Mouse (Mus musculus): ENCODE measurements around the gene CK137956. TPM values are rescaled to one million over a fixed set of nuclear protein-coding genes. Genes with fewer than 3 reads are reported as not detected.

Gene CK137956
- total RNA-seq, 1 experiment from 2014 or later = not detected

- ATAC-seq (replicated peaks; ENCODE audit: insufficient number of reproducible peaks, low FRiP score, low TSS enrichment, poor library complexity, severe bottlenecking) = no peak
These were observed 23.1 kb downstream of the CK137956 start for GRCm38 (mm10) chr4:127947696-127948095.

GRCm38 (mm10) chr4:127937474-127937873 lies 33.3 kb downstream of the CK137956 start:
- ATAC-seq (replicated peaks; ENCODE audit: insufficient number of reproducible peaks, low FRiP score, low TSS enrichment, poor library complexity, severe bottlenecking) = no peak

- no peak for ATAC-seq (replicated peaks; ENCODE audit: insufficient number of reproducible peaks, low FRiP score, low TSS enrichment, poor library complexity, severe bottlenecking)
These were observed 35.4 kb downstream of the CK137956 start for GRCm38 (mm10) chr4:127935369-127935768.

DNA sequence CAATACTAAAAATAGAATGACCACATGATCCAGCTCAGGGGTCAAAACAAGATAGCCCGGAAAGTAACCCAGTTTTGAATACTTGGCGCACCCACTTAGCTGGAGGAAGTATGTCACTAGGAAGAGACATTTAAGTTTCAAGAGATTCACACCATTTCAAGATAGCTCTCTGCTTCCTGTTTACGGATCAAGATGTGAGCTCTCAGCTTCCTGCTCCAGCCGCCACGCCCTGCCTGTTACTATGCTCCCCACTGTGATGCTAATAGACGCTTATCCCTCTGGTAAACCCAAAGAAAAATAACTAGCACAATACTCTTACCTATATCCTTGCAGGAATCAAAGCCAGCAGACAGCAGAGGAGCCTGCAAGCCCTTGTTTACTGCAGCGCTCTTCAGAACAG lies 57.2 kb downstream of the CK137956 start:
- ATAC-seq (replicated peaks; ENCODE audit: insufficient number of reproducible peaks, low FRiP score, low TSS enrichment, poor library complexity, severe bottlenecking) = no peak

DNA sequence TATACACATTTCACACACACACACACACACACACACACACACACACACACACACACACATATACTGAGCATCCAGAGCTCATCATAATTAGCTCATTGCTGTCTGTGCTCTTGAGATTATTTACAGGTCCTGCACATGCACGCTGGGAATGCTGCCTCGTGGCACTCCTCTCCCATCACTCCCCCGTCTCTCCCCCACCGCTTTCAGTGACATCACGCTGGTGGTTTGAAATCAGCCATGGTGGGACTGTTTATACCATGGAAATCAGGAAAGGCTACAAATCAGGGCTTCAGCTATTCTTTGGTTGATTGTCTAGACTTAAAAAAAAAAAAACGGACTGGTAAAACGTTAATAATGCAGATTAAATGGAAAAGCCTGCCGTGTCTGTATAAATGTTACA lies 63.6 kb downstream of the CK137956 start:
- no peak for ATAC-seq (replicated peaks; ENCODE audit: insufficient number of reproducible peaks, low FRiP score, low TSS enrichment, poor library complexity, severe bottlenecking)

- no peak for ATAC-seq (replicated peaks; ENCODE audit: insufficient number of reproducible peaks, low FRiP score, low TSS enrichment, poor library complexity, severe bottlenecking)
These were observed 66.8 kb downstream of the CK137956 start for GRCm38 (mm10) chr4:127903954-127904353.

GRCm38 (mm10) chr4:127900893-127901456 lies 69.8 kb downstream of the CK137956 start:
- ATAC-seq (replicated peaks; ENCODE audit: insufficient number of reproducible peaks, low FRiP score, low TSS enrichment, poor library complexity, severe bottlenecking) = no peak

DNA sequence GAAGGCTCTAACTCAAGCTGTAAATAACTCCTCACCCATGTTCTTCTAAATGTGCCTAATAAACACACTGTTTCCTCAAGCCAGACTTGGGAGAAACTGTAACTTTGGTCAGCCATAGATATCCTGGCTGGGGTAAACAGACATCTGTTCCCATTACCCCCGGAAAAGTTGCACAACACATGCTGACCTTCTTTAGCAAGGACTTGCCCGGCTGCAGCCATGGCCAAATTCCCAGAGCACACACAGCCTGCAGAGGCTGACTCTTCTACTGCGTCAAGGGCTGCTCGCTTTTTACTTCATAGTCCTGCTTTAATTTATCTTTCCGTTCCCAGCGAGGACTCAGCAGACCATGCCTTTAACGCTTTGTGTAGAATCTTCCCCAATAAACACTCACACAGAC lies 81.7 kb downstream of the CK137956 start:
- no peak for ATAC-seq (replicated peaks; ENCODE audit: insufficient number of reproducible peaks, low FRiP score, low TSS enrichment, poor library complexity, severe bottlenecking)

DNA sequence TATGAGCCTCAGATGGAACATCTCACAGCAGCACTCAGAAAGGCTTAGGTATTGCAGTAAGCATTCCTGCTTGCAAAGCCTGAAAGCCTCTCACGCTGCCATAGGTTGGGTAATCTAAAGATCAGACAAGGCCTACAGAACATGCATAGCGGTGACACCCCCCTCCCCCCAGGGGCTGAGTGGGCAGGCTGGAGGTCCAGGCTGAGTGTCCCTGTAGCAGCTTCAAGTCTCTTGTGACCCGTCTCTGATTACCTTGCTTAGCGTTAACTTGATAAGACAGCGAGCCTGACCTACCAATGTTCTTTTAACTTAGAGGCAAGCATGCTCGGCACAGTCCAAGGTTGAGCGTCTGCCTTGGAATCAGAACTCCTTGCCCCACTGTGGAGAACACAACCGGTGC lies 91.8 kb downstream of the CK137956 start:
- ATAC-seq (replicated peaks; ENCODE audit: insufficient number of reproducible peaks, low FRiP score, low TSS enrichment, poor library complexity, severe bottlenecking) = no peak

Other genes with a start within 250 kb of the CK137956 start
- not detected in 3 replicates for gene Csmd2, start 16.9 kb upstream of the CK137956 start, total RNA-seq (2017)